Mouse (Mus musculus) intestine, postnatal 0 days (tissue): ENCODE data around the gene Fbxw11. TPM values are rescaled to one million over a fixed set of nuclear protein-coding genes. Genes with fewer than 3 reads are reported as not detected.
"Not testable (repeated sequence)": the region's sequence is repeated elsewhere in the genome, so short reads cannot be mapped to it uniquely, and the experiment has no call there.

Experiments used
- ATAC-seq: fragments of 200-750 bp; cut with Nextera tagmentation; 2 replicates; pipeline ENCODE4 v1.8.0; 2017; ENCODE audit warnings: mild to moderate bottlenecking, moderate TSS enrichment, moderate library complexity
- H3K27ac ChIP-seq: fragments of 300-500 bp; sonication (generic); 2 replicates; pipeline ENCODE4 v1.5.1; 2014; ENCODE audit warnings: mild to moderate bottlenecking, low read depth, low read length, moderate library complexity
- H3K27me3 ChIP-seq: fragments of 300-500 bp; sonication (generic); replicated peaks from 2 replicates; pipeline ENCODE4 v1.6.1; 2014; ENCODE audit warnings: low read length, mixed read lengths; ENCODE audit not compliant: control insufficient read depth, insufficient read depth
- H3K36me3 ChIP-seq: fragments of 300-500 bp; sonication (generic); 2 replicates; pipeline ENCODE4 v1.6.1; 2014; ENCODE audit warnings: mild to moderate bottlenecking, moderate library complexity; ENCODE audit not compliant: control insufficient read depth, insufficient read depth
- H3K4me1 ChIP-seq: fragments of 300-500 bp; sonication (generic); replicated peaks from 2 replicates; pipeline ENCODE4 v1.6.1; 2014; ENCODE audit warnings: antibody characterized with exemption, low read length, mixed read lengths; ENCODE audit not compliant: control insufficient read depth, insufficient read depth
- H3K4me2 ChIP-seq: fragments of 300-500 bp; sonication (generic); replicated peaks from 2 replicates; pipeline ENCODE4 v1.6.1; 2014; ENCODE audit warnings: low read depth, mild to moderate bottlenecking, moderate library complexity
- H3K4me3 ChIP-seq: fragments of 300-500 bp; sonication (generic); 2 replicates; pipeline ENCODE4 v1.5.1; 2014; ENCODE audit warnings: low read depth, low read length
- H3K9ac ChIP-seq: fragments of 300-500 bp; sonication (generic); 2 replicates; pipeline ENCODE4 v1.6.1; 2014; ENCODE audit warnings: mild to moderate bottlenecking, low read depth, low read length
- H3K9me3 ChIP-seq: fragments of 300-500 bp; sonication (generic); 2 replicates; pipeline ENCODE4 v1.6.1; 2016; ENCODE audit warnings: mixed run types; ENCODE audit not compliant: control insufficient read depth
- CTCF ChIP-seq: sonication (generic); IDR thresholded peaks from 2 replicates; pipeline ENCODE4 v1.5.1; 2016; ENCODE audit warnings: low read depth, mild to moderate bottlenecking, control low read depth, antibody characterized with exemption, moderate library complexity
- WGBS: fragments of 180-500 bp; shearing (Covaris S2); extraction: QIAGEN DNeasy Blood & Tissue Kit; methylation state at CpG from one replicate; pipeline ENCODE4 v1.1.7; 2014; 5-methylcytosine and 5-hydroxymethylcytosine counted together
- polyA plus RNA-seq: library from polyadenylated mRNA; unstranded; fragments of >200 nt; fragmentation: Nextera tagmentation; extraction: Ambion mirVana; gene quantifications from 2 replicates; pipeline ENCODE4 v1.2.1, GENCODE M21; 2015

The Fbxw11 gene
- polyA plus RNA-seq, 1 experiment from 2014 or later: 33.8 TPM

- Histone ChIP-seq H3K36me3 (peaks cover 19% of the 10 kb centered on the region), H3K27ac (no peak overlapping the region), H3K4me1 (0 out of 2 replicates have a peak, but pooled peaks cover 6% of the 10 kb centered on the region), H3K27me3 (no peaks in the 10 kb centered on the region), H3K4me2 (no peak overlapping the region), H3K4me3 (no peak overlapping the region), H3K9me3 (no peaks in the 10 kb centered on the region), H3K9ac (no peak overlapping the region)
- ATAC-seq: peak; percentile 82
- 40% methylated on average over 5 of the region's 5 CpGs for WGBS
- TF ChIP-seq CTCF: no peak
Observed at GRCm38 (mm10) chr11:32715970-32716369, 73.4 kb downstream of the Fbxw11 start.

GRCm38 (mm10) chr11:32716876-32717275, 74.4 kb downstream of the Fbxw11 start:
- no peak overlapping the region for H3K27ac ChIP-seq
- TF ChIP-seq CTCF: no peak
- 0 out of 2 replicates have a peak, but pooled peaks cover 6% of the 10 kb centered on the region for H3K4me1 ChIP-seq
- H3K27me3 ChIP-seq: no peaks in the 10 kb centered on the region
- WGBS: 77% methylated on average over 4 of the region's 4 CpGs
- no peaks in the 10 kb centered on the region for H3K9me3 ChIP-seq
- H3K36me3 ChIP-seq: peaks cover 19% of the 10 kb centered on the region
- H3K9ac ChIP-seq: no peak overlapping the region
- H3K4me3 ChIP-seq: no peak overlapping the region
- no peak for ATAC-seq
- no peak overlapping the region for H3K4me2 ChIP-seq

- ATAC-seq, H3K27ac ChIP-seq, H3K9ac ChIP-seq, H3K4me2 ChIP-seq, H3K4me1 ChIP-seq, H3K9me3 ChIP-seq, H3K27me3 ChIP-seq, H3K4me3 ChIP-seq: not testable (repeated sequence)
- H3K36me3 ChIP-seq: peaks cover 15% of the 10 kb centered on the region; the same call in 1 of the 2 replicates
- 92% methylated on average over 9 of the region's 9 CpGs for WGBS
Observed at GRCm38 (mm10) chr11:32717711-32718110, 75.2 kb downstream of the Fbxw11 start.

GRCm38 (mm10) chr11:32718371-32718770, 75.8 kb downstream of the Fbxw11 start:
- H3K9me3 ChIP-seq: no peaks in the 10 kb centered on the region
- no peak overlapping the region for H3K4me3 ChIP-seq
- 0 out of 2 replicates have a peak, but pooled peaks cover 6% of the 10 kb centered on the region for H3K4me1 ChIP-seq
- no peak for TF ChIP-seq CTCF
- H3K27me3 ChIP-seq: no peaks in the 10 kb centered on the region
- no peak for ATAC-seq
- peaks cover 15% of the 10 kb centered on the region; the same call in 1 of the 2 replicates for H3K36me3 ChIP-seq
- no peak overlapping the region for H3K27ac ChIP-seq
- no peak overlapping the region for H3K4me2 ChIP-seq
- WGBS: 56% methylated on average over 2 of the region's 2 CpGs
- no peak overlapping the region for H3K9ac ChIP-seq

GRCm38 (mm10) chr11:32718979-32719378, 76.5 kb downstream of the Fbxw11 start:
- Histone ChIP-seq H3K27ac (no peak overlapping the region), H3K4me1 (0 out of 2 replicates have a peak, but pooled peaks cover 6% of the 10 kb centered on the region), H3K9me3 (no peaks in the 10 kb centered on the region), H3K4me3 (no peak overlapping the region), H3K9ac (no peak overlapping the region), H3K36me3 (peaks cover 20% of the 10 kb centered on the region; the same call in 1 of the 2 replicates), H3K4me2 (no peak overlapping the region), H3K27me3 (no peaks in the 10 kb centered on the region)
- no peak for TF ChIP-seq CTCF
- WGBS: 86% methylated on average over 4 of the region's 4 CpGs
- no peak for ATAC-seq

DNA sequence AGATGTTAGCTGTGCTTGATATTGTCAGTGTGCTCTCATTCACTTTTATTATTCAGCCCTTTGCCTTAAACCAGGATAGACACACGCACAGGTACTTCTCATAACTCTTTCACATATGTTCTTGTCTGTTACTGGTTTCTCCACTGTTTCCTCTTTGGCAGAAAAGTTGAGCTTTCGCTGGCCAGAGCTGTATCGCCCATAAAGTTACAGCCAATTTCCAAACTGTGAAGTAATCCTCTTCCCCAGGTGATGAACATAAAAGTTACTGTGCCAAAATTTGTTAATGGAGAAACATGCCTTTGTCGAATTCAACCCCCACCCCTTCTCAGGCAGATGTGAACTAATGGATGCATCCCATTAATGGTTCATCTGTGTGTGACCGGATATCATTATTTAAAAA, 80.1 kb downstream of the Fbxw11 start:
- Histone ChIP-seq H3K27ac (no peak overlapping the region), H3K9ac (no peak overlapping the region), H3K4me3 (no peak overlapping the region), H3K27me3 (no peaks in the 10 kb centered on the region), H3K4me1 (no peaks in the 10 kb centered on the region), H3K9me3 (no peaks in the 10 kb centered on the region), H3K4me2 (no peak overlapping the region), H3K36me3 (peaks cover 30% of the 10 kb centered on the region; the same call in 1 of the 2 replicates)
- ATAC-seq: no peak
- 87% methylated on average over 5 of the region's 5 CpGs for WGBS
- TF ChIP-seq CTCF: no peak

GRCm38 (mm10) chr11:32723287-32723686, 80.8 kb downstream of the Fbxw11 start:
- Histone ChIP-seq H3K4me1 (no peaks in the 10 kb centered on the region), H3K27me3 (no peaks in the 10 kb centered on the region), H3K4me2 (no peak overlapping the region), H3K27ac (no peak overlapping the region), H3K4me3 (no peak overlapping the region), H3K36me3 (peaks cover 30% of the 10 kb centered on the region; the same call in 1 of the 2 replicates), H3K9me3 (no peaks in the 10 kb centered on the region), H3K9ac (no peak overlapping the region)
- WGBS: 83% methylated on average over 2 of the region's 2 CpGs
- ATAC-seq: no peak
- no peak for TF ChIP-seq CTCF
